Mouse (Mus musculus): ENCODE measurements around the gene Eid2. TPM values are rescaled to one million over a fixed set of nuclear protein-coding genes. Genes with fewer than 3 reads are reported as not detected.
"Not testable (repeated sequence)": the region's sequence is repeated elsewhere in the genome, so short reads cannot be mapped to it uniquely, and the experiment has no call there.

The Eid2 gene
- polyA plus RNA-seq (2015; fragmentation: Nextera tagmentation; extraction: Ambion mirVana), result 7.0 and 13.5 TPM in 2 replicates

DNA sequence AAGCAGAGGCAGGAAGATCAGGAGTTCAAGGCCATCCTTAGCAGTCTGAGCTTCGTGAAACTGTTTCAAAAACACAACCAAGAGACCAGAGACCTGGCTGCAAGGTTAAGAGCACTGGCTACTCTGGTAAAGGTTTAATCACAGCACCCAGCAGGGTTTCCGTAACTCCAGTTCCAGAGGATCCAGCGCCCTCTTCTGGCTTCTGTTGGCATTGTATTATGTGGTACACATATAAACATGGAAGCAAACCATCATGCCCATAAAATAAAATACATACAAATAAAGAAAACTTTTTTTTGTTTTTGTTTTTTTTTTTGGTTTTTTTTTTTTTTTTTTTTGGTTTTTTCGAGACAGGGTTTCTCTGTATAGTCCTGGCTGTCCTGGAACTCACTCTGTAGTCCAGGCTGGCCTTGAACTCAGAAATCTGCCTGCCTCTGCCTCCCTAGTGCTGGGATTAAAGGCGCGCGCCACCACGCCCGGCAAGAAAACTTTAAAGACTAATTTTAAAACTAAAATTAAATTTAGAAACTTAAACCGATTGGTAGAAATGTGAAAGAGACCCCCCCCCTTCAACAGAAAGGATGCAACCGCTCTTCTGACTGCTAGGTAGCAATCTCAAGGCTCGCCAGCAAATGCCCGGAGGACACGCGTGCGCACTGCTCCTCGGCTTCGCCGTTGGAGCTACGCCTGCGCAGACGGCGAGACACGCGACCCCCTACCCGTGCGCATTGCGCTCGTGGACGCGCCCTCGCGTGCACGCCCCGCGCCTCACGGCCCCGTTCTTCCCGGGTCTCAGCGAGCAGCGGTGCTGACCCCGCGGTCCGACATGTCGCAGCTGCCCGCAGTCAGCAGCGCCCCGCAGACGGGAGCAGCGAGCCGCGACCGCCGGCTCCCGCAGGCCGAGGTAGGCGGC, at the start of gene Eid2:
TSS of gene Eid2 (plus strand) at position 753 of the 913 bp plus-strand sequence.
- peak within 1 kb of the TSS; percentile 96 for H3K27ac ChIP-seq (replicated peaks)
- ATAC-seq (ENCODE audit: low read depth), result peak; percentile 95
- no peaks in the 10 kb centered on the region for H3K9me3 ChIP-seq
- H3K36me3 ChIP-seq, result peaks cover 19% of the 10 kb centered on the region
- peak within 1 kb of the TSS; percentile 99 for H3K9ac ChIP-seq
- 7% methylated on average over 57 of the region's 57 CpGs for WGBS
- peak within 1 kb of the TSS; percentile 87 for H3K4me2 ChIP-seq
- H3K27me3 ChIP-seq, result peaks cover 5% of the 10 kb centered on the region
- H3K4me1 ChIP-seq (replicated peaks), result peaks cover 17% of the 10 kb centered on the region
- H3K4me3 ChIP-seq, result peak within 1 kb of the TSS; percentile 86

DNA sequence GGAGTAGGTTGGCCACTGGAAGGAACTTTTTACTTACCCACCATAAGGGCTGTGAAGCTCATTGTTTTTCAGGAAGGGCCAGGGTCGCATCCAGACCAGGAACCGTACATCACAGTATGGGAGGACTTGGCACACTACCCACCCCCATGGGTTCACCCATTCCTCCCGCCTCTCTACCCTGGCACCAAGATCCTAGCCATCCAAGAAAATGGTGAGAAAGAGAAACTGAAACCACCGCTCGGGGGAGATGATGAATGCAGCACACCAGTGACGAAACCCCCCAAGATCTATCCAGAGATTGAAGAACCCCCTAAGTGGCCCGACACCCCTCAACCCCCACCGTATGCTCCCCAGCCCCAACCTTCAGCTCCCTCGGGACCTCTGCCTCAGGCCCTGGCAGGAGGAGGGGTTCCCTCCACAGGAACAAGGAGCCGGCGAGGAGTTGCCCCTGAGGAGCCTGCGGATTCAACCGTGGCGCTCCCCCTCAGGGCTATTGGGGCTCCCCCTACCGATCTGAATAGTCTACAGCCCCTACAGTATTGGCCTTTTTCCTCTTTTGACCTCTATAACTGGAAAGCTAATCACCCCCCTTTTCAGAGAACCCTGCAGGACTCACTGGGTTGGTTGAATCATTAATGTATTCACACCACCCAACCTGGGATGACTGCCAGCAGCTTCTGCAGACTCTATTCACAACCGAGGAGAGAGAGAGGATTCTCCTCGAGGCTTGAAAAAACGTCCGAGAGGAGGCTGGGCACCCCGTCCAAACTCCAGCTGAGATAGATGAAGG, 48.5 kb upstream of the Eid2 start:
- H3K9me3 ChIP-seq; H3K27ac ChIP-seq (replicated peaks); H3K36me3 ChIP-seq; H3K4me3 ChIP-seq; ATAC-seq (ENCODE audit: low read depth); H3K4me2 ChIP-seq; H3K9ac ChIP-seq; H3K27me3 ChIP-seq; H3K4me1 ChIP-seq (replicated peaks): not testable (repeated sequence)
- WGBS, result 82% methylated on average over 20 of the region's 20 CpGs

DNA sequence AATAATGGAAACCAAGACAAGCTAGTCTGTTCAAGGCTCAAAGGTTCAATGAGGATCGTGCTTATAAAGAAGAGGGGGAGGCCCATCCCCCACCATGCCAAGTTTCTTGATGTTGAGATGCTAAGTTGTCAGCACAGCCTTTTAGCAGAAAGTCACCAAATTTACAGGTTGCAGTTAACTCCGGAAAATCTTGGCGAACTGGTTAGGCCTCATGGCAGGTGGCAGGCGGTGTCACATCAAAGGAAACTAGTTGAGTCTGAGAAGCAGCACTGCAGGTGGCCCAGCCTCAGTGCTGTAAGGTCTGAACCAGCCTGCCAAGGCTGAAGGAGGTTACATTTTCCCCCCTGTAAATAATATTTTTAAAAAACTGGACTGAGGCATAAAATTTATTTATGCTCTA, 40.8 kb upstream of the Eid2 start:
- not testable (repeated sequence) for H3K9me3 ChIP-seq, H3K4me2 ChIP-seq
- 82% methylated on average over 4 of the region's 4 CpGs for WGBS

DNA sequence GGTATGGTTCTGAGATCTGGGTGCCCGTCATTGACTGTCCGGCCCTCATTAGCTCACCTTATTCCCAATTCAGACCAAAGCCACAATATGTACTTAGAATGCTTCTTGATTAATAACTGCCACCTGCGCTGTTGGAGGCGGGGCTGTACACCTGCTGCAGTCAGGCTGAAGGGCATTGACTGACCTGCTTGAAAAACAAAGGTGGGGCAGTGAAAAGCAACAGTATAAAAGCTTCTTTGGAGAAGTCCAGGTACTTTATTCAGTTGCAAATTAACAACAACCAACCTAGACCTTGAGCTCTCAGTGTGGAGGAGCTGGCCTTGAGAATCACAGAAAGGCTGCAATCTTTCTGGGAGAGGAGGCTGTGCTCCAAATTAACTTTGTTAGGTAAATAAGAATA, 40.3 kb upstream of the Eid2 start:
- H3K36me3 ChIP-seq; H3K9me3 ChIP-seq; H3K27me3 ChIP-seq; H3K9ac ChIP-seq; ATAC-seq (ENCODE audit: low read depth); H3K4me1 ChIP-seq (replicated peaks); H3K4me3 ChIP-seq; H3K4me2 ChIP-seq; H3K27ac ChIP-seq (replicated peaks): not testable (repeated sequence)
- WGBS, result 95% methylated on average over 4 of the region's 4 CpGs

More for the DNA sequence above, 40.8 kb upstream of the Eid2 start:
- ATAC-seq (ENCODE audit: low read depth); H3K4me1 ChIP-seq (replicated peaks); H3K4me3 ChIP-seq; H3K27me3 ChIP-seq; H3K27ac ChIP-seq (replicated peaks); H3K36me3 ChIP-seq; H3K9ac ChIP-seq: not testable (repeated sequence)

DNA sequence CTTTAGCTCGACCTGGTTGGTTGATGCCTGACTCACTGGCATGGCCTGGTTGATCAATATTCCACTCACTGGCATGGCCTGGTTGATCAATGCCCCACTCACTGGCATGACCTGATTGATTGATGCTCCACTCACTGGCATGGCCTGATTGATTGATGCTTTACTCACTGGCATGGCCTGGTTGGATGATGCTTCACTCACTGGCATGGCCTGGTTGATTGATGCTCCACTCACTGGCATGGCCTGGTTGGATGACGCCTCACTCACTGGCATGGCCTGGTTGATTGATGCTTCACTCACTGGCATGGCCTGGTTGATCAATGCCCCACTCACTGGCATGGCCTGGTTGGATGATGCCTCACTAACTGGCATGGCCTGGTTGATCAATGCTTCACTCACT, 23.7 kb upstream of the Eid2 start:
- ATAC-seq (ENCODE audit: low read depth); H3K9me3 ChIP-seq; H3K4me2 ChIP-seq; H3K4me3 ChIP-seq; H3K27me3 ChIP-seq; H3K36me3 ChIP-seq; H3K27ac ChIP-seq (replicated peaks); H3K4me1 ChIP-seq (replicated peaks); H3K9ac ChIP-seq: not testable (repeated sequence)
- WGBS, result 79% methylated on average over 2 of the region's 2 CpGs

DNA sequence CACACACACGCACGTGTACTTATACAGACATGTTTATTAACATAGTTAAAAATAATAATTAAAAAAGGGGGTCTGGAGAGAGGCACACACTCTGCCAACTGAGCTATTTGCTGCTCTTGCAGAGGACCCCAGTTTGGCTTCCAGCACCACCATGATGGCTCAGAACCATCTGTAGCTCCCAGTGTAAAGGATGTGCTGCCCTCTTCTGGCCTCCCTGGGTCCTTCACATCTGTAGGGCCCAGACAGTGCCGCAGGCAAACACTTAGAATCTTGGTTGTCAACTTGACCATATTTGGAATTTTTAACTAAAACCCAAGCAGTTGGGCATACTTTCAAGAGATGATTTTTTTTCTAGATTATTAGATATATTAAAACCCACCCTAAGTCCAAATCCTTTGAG, 18.7 kb upstream of the Eid2 start:
- Histone ChIP-seq H3K9ac (no peak overlapping the region), H3K36me3 (no peaks in the 10 kb centered on the region), H3K27me3 (no peaks in the 10 kb centered on the region), H3K27ac (replicated peaks) (no peak overlapping the region), H3K9me3 (peaks cover 5% of the 10 kb centered on the region; the same call in 1 of the 2 replicates), H3K4me3 (no peak overlapping the region), H3K4me2 (no peak overlapping the region), H3K4me1 (replicated peaks) (no peaks in the 10 kb centered on the region)
- 92% methylated on average over 3 of the region's 3 CpGs for WGBS
- no peak for ATAC-seq (ENCODE audit: low read depth)

DNA sequence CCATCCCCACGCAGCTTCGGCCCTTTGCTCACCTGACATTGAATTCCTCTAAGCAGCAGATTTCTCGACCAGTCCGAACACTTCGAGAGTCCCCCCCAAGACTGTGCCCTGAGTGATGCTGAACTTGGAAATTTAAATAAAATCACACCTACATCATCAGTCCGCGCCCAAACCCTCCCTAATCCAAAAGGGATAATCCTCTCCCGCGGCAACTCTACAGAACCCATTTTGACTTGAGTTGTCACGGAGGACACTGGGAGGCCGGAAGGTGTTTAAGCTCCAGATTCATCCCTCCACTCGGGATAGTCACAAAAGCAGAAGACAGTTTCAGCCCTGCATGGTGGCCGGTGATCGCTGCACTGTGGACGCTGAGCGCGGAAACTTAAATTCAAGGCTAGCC, 15.7 kb upstream of the Eid2 start:
- Histone ChIP-seq H3K4me2 (no peak overlapping the region), H3K27ac (replicated peaks) (no peak overlapping the region), H3K27me3 (no peaks in the 10 kb centered on the region), H3K4me1 (replicated peaks) (no peaks in the 10 kb centered on the region), H3K9ac (no peak overlapping the region), H3K36me3 (no peaks in the 10 kb centered on the region), H3K9me3 (peaks cover 5% of the 10 kb centered on the region; the same call in 1 of the 2 replicates), H3K4me3 (no peak overlapping the region)
- ATAC-seq (ENCODE audit: low read depth), result no peak
- WGBS, result 92% methylated on average over 17 of the region's 17 CpGs

DNA sequence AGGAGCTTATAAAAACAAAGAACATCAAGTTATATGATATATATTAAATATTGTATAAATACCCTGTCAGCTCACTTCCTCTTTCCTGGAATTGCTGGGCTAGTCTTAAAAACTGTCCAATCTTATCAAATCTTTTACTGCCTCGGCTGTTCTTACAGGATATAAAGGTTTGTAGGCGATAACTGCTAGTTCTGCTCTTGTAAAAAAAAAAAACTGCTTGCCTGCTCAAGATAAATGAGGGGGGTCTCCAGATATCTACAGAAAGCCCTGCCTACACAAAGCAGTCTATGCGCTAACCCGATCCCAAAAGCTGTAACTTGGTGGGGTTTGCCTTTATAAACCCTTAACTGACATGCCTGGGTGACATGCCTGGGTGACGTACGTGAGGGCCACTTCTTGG, 13.1 kb upstream of the Eid2 start:
- WGBS, result 93% methylated on average over 6 of the region's 6 CpGs
- Histone ChIP-seq H3K36me3 (no peaks in the 10 kb centered on the region), H3K4me3 (no peak overlapping the region), H3K27me3 (no peaks in the 10 kb centered on the region), H3K4me2 (no peak overlapping the region), H3K9ac (no peak overlapping the region), H3K4me1 (replicated peaks) (no peaks in the 10 kb centered on the region), H3K9me3 (no peaks in the 10 kb centered on the region), H3K27ac (replicated peaks) (no peak overlapping the region)
- ATAC-seq (ENCODE audit: low read depth), result no peak

DNA sequence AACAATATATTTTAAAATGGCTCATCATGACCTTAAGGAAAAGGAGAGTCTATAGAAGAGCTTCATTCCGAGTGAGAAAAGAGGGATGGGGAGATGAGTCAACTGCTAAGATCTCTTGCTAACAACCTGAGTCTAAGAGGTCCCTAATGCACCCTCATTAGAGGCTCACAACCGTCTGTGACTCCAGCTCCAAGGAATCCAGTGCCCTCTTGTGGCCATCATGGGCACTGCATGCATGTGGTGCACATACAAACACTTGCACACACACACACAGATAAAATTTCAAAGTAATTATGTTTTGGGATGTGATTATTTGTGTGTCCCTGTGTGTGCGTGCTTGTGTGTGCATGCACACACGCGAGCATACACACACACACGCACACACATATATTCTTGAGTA, 12.2 kb upstream of the Eid2 start:
- 82% methylated on average over 6 of the region's 6 CpGs for WGBS
- H3K4me1 ChIP-seq (replicated peaks), result no peaks in the 10 kb centered on the region
- no peaks in the 10 kb centered on the region for H3K9me3 ChIP-seq

DNA sequence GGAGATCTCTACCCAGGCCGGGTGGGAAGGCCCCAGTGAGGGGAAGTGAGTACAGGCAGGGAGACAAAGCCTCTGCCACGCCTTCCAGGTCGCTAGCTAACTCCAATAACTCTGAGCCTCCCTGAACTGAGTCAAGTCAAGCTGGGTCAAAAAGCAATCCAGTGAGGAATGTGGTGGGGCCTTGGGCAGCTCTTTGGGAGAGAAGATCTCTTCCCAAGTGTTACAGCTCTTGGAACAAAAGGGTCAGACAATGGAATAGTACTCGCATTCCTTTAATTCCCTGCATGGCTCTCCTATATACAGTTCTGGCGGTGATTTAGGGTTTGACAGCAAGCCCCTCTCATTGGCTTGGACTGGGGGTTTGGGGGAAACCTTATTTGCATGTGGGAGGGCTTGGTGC, 4.8 kb upstream of the Eid2 start:
- 23% methylated on average over 5 of the region's 5 CpGs for WGBS
- H3K4me2 ChIP-seq, result no peak overlapping the region
- H3K36me3 ChIP-seq, result no peaks in the 10 kb centered on the region
- H3K9me3 ChIP-seq, result no peaks in the 10 kb centered on the region
- ATAC-seq (ENCODE audit: low read depth), result no peak
- H3K27me3 ChIP-seq, result peaks cover 5% of the 10 kb centered on the region
- no peak overlapping the region for H3K9ac ChIP-seq
- no peak overlapping the region for H3K27ac ChIP-seq (replicated peaks)
- H3K4me3 ChIP-seq, result no peak overlapping the region
- H3K4me1 ChIP-seq (replicated peaks), result no peaks in the 10 kb centered on the region

More for the DNA sequence above, 12.2 kb upstream of the Eid2 start:
- Histone ChIP-seq H3K27me3 (no peaks in the 10 kb centered on the region), H3K36me3 (no peaks in the 10 kb centered on the region), H3K4me3 (no peak overlapping the region), H3K9ac (no peak overlapping the region), H3K4me2 (no peak overlapping the region), H3K27ac (replicated peaks) (no peak overlapping the region)
- ATAC-seq (ENCODE audit: low read depth), result no peak

DNA sequence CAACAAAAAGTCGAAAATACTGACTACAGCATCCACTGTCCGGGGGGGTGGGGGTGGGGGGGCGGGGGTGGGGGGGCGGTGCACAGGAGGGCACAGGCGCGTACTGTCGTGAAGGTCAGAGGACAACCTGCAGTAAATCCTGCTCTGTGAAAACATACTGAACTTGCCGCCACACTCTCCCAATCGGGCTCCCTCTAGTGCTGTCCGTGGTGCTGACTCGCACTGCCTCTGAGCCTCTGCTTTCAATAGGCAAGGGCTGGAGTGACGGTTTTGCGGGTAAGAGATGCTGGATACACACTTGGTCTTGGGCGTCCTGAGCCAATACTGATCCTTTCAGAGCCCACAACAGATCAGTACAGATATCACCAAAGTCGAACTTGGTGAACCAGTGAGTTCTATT, 3.9 kb upstream of the Eid2 start:
- H3K36me3 ChIP-seq, result no peaks in the 10 kb centered on the region

DNA sequence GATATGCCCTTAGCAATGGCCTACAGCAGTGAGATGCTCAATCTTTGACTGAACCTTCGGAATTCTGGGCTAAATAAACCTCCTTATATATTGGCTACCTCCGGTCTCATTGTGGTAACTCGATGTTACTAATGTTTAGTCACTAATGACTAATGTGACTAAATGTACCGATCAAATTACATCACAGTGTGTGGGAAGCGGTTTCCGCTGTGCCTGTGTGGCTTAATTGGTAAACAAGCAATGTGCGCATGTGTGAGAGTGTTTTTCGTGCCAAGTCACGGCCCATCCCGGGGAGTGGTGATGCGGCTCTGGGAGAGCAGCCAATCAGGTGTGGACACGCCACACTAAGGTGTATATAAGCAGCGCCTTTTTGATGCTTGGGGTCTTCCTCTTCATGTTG, 2.3 kb upstream of the Eid2 start:
- WGBS, result 86% methylated on average over 13 of the region's 13 CpGs
- Histone ChIP-seq H3K4me3 (no peak overlapping the region), H3K27ac (replicated peaks) (no peak overlapping the region), H3K9me3 (no peaks in the 10 kb centered on the region), H3K27me3 (peaks cover 5% of the 10 kb centered on the region), H3K4me1 (replicated peaks) (peaks cover 17% of the 10 kb centered on the region), H3K4me2 (no peak overlapping the region), H3K36me3 (peaks cover 5% of the 10 kb centered on the region), H3K9ac (no peak overlapping the region)
- ATAC-seq (ENCODE audit: low read depth), result no peak

More for the DNA sequence above, 3.9 kb upstream of the Eid2 start:
- Histone ChIP-seq H3K4me1 (replicated peaks) (peaks cover 5% of the 10 kb centered on the region), H3K27ac (replicated peaks) (no peak overlapping the region), H3K4me2 (no peak overlapping the region), H3K9me3 (no peaks in the 10 kb centered on the region), H3K27me3 (peaks cover 5% of the 10 kb centered on the region), H3K4me3 (no peak overlapping the region), H3K9ac (no peak overlapping the region)
- WGBS, result 9% methylated on average over 12 of the region's 15 CpGs
- no peak for ATAC-seq (ENCODE audit: low read depth)

Measured in neural tube, embryonic 13.5 days (tissue).